Mouse (Mus musculus) cortical plate, adult 2 months (tissue): ENCODE results near the gene Tlcd2.

ENCODE experiments used
- CTCF ChIP-seq: fragments of 200-500 bp; IDR thresholded peaks from 2 replicates; pipeline ENCODE4 v1.5.1; 2011; ENCODE audit warnings: mild to moderate bottlenecking, control low read depth, low read length; ENCODE audit not compliant: insufficient read depth; ENCODE audit errors: extremely low read depth
- POLR2A ChIP-seq: fragments of 200-500 bp; IDR thresholded peaks from 2 replicates; pipeline ENCODE4 v1.6.1; 2011; ENCODE audit warnings: mild to moderate bottlenecking, low read length, control low read depth; ENCODE audit not compliant: insufficient read depth; ENCODE audit errors: extremely low read depth

- TF ChIP-seq POLR2A = no peak
- no peak for TF ChIP-seq CTCF
These were observed 47.4 kb downstream of the Tlcd2 start for GRCm38 (mm10) chr11:75508904-75509303.
